Mouse (Mus musculus) liver, embryonic 16.5 days (tissue): ENCODE results near the gene Ahsa1. TPM values are rescaled to one million over a fixed set of nuclear protein-coding genes. Genes with fewer than 3 reads are reported as not detected.

ENCODE experiments used
- ATAC-seq: fragments of 200-750 bp; cut with Nextera tagmentation; 2 replicates; pipeline ENCODE4 v1.8.0; 2017; ENCODE audit warnings: low read depth, mild to moderate bottlenecking, moderate number of reproducible peaks, moderate library complexity
- H3K27ac ChIP-seq: fragments of 300-500 bp; sonication (generic); 2 replicates; pipeline ENCODE4 v1.5.1; 2014; ENCODE audit warnings: mild to moderate bottlenecking, low read length
- H3K27me3 ChIP-seq: fragments of 300-500 bp; sonication (generic); 2 replicates; pipeline ENCODE4 v1.6.1; 2014; ENCODE audit warnings: low read depth, low read length, mixed read lengths; ENCODE audit not compliant: control insufficient read depth, insufficient read depth
- H3K36me3 ChIP-seq: fragments of 300-500 bp; sonication (generic); 2 replicates; pipeline ENCODE4 v1.6.1; 2014; ENCODE audit warnings: mild to moderate bottlenecking; ENCODE audit not compliant: control insufficient read depth, insufficient read depth
- H3K4me1 ChIP-seq: fragments of 300-500 bp; sonication (generic); 2 replicates; pipeline ENCODE4 v1.6.1; 2014; ENCODE audit warnings: low read depth, low read length, mixed read lengths; ENCODE audit not compliant: control insufficient read depth
- H3K4me2 ChIP-seq: fragments of 300-500 bp; sonication (generic); 2 replicates; pipeline ENCODE4 v1.6.1; 2014; ENCODE audit warnings: low read depth, low read length, mixed read lengths
- H3K4me3 ChIP-seq: fragments of 300-500 bp; sonication (generic); 2 replicates; pipeline ENCODE4 v1.5.1; 2014; ENCODE audit warnings: low read depth, mild to moderate bottlenecking, low read length
- H3K9ac ChIP-seq: fragments of 300-500 bp; sonication (generic); 2 replicates; pipeline ENCODE4 v1.6.1; 2014; ENCODE audit warnings: low read depth, low read length
- H3K9me3 ChIP-seq: fragments of 300-500 bp; sonication (generic); replicated peaks from 2 replicates; pipeline ENCODE4 v1.6.1; 2016; ENCODE audit warnings: low read length; ENCODE audit not compliant: control insufficient read depth
- WGBS: fragments of 180-500 bp; shearing (Covaris S2); extraction: QIAGEN DNeasy Blood & Tissue Kit; methylation state at CpG from one replicate; pipeline ENCODE4 v1.1.7; 2014; ENCODE audit not compliant: insufficient replicate concordance; 5-methylcytosine and 5-hydroxymethylcytosine counted together
- polyA plus RNA-seq: library from polyadenylated mRNA; unstranded; fragments of >200 nt; fragmentation: Nextera tagmentation; extraction: Ambion mirVana; gene quantifications from 2 replicates; pipeline ENCODE4 v1.2.1, GENCODE M21; 2015

The Ahsa1 gene
- polyA plus RNA-seq, 1 experiment from 2014 or later = 108 TPM

- no peak overlapping the region for H3K9ac ChIP-seq
- no peak overlapping the region for H3K4me3 ChIP-seq
- peaks cover 3% of the 10 kb centered on the region for H3K4me1 ChIP-seq
- H3K27me3 ChIP-seq = no peaks in the 10 kb centered on the region
- WGBS = 49% methylated on average over 6 of the region's 6 CpGs
- peaks cover 6% of the 10 kb centered on the region; the same call in 1 of the 2 replicates for H3K36me3 ChIP-seq
- H3K27ac ChIP-seq = no peak overlapping the region
- peak; percentile 69; the same call in 1 of the 2 replicates for ATAC-seq
- H3K4me2 ChIP-seq = no peak overlapping the region
- H3K9me3 ChIP-seq = no peaks in the 10 kb centered on the region
These were observed 16.1 kb upstream of the Ahsa1 start for GRCm38 (mm10) chr12:87250161-87250560.

- Histone ChIP-seq H3K4me3 (no peak overlapping the region), H3K36me3 (peaks cover 8% of the 10 kb centered on the region; the same call in 1 of the 2 replicates), H3K4me1 (peaks cover 5% of the 10 kb centered on the region), H3K9ac (no peak overlapping the region), H3K4me2 (no peak overlapping the region), H3K27ac (no peak overlapping the region), H3K27me3 (no peaks in the 10 kb centered on the region), H3K9me3 (no peaks in the 10 kb centered on the region)
- WGBS = 85% methylated on average over 6 of the region's 6 CpGs
- ATAC-seq = no peak
These were observed 12.4 kb upstream of the Ahsa1 start for GRCm38 (mm10) chr12:87253878-87254277.

- ATAC-seq = 0 out of 2 replicates have a peak, but pooled peaks have one; percentile 19
- H3K36me3 ChIP-seq = peaks cover 7% of the 10 kb centered on the region; the same call in 1 of the 2 replicates
- H3K27ac ChIP-seq = no peak overlapping the region
- no peak overlapping the region for H3K9ac ChIP-seq
- H3K9me3 ChIP-seq = no peaks in the 10 kb centered on the region
- H3K4me2 ChIP-seq = no peak overlapping the region
- no peaks in the 10 kb centered on the region for H3K27me3 ChIP-seq
- peaks cover 2% of the 10 kb centered on the region; the same call in 1 of the 2 replicates for H3K4me1 ChIP-seq
- 75% methylated on average over 5 of the region's 5 CpGs for WGBS
- no peak overlapping the region for H3K4me3 ChIP-seq
These were observed 9.7 kb upstream of the Ahsa1 start for GRCm38 (mm10) chr12:87256629-87257028.

- Histone ChIP-seq H3K27me3 (no peaks in the 10 kb centered on the region), H3K27ac (no peak overlapping the region), H3K4me2 (no peak overlapping the region), H3K36me3 (peaks cover 4% of the 10 kb centered on the region), H3K9me3 (no peaks in the 10 kb centered on the region), H3K4me1 (peaks cover 8% of the 10 kb centered on the region), H3K9ac (no peak overlapping the region), H3K4me3 (no peak overlapping the region)
- ATAC-seq = no peak
- WGBS = 82% methylated on average over 8 of the region's 8 CpGs
These were observed 5.7 kb upstream of the Ahsa1 start for GRCm38 (mm10) chr12:87260562-87260961.

- Histone ChIP-seq H3K9me3 (no peaks in the 10 kb centered on the region), H3K9ac (peak overlapping the region; percentile 82), H3K4me2 (peak overlapping the region; percentile 87), H3K36me3 (peaks cover 18% of the 10 kb centered on the region), H3K27me3 (no peaks in the 10 kb centered on the region), H3K27ac (peak overlapping the region; percentile 72), H3K4me3 (peak overlapping the region; percentile 78), H3K4me1 (peaks cover 14% of the 10 kb centered on the region)
- 15% methylated on average over 11 of the region's 11 CpGs for WGBS
- no peak for ATAC-seq
These were observed 835 bp upstream of the Ahsa1 start for GRCm38 (mm10) chr12:87265444-87265843.

- H3K9ac ChIP-seq = peak overlapping the region; percentile 88
- WGBS = under 1% methylated on average over 31 of the region's 31 CpGs
- peak overlapping the region; percentile 80 for H3K4me2 ChIP-seq
- H3K4me3 ChIP-seq = peak overlapping the region; percentile 78
- no peaks in the 10 kb centered on the region for H3K9me3 ChIP-seq
- ATAC-seq = no peak; the same call in 1 of the 2 replicates
- H3K4me1 ChIP-seq = peaks cover 14% of the 10 kb centered on the region
- H3K36me3 ChIP-seq = peaks cover 32% of the 10 kb centered on the region
- H3K27ac ChIP-seq = peak overlapping the region; percentile 91
- no peaks in the 10 kb centered on the region for H3K27me3 ChIP-seq
These were observed 736 bp downstream of the Ahsa1 start for GRCm38 (mm10) chr12:87266827-87267603.

GRCm38 (mm10) chr12:87267682-87268081 is 1.4 kb downstream of the Ahsa1 start:
- Histone ChIP-seq H3K36me3 (peaks cover 38% of the 10 kb centered on the region), H3K9me3 (no peaks in the 10 kb centered on the region), H3K4me2 (peak overlapping the region; percentile 80), H3K9ac (peak overlapping the region; percentile 46), H3K27me3 (no peaks in the 10 kb centered on the region), H3K4me1 (peaks cover 14% of the 10 kb centered on the region), H3K4me3 (peak overlapping the region; percentile 78), H3K27ac (no peak overlapping the region)
- ATAC-seq = no peak
- 6% methylated on average over 4 of the region's 4 CpGs for WGBS

GRCm38 (mm10) chr12:87274853-87275831 is 8.9 kb downstream of the Ahsa1 start:
- WGBS = 48% methylated on average over 9 of the region's 9 CpGs
- Histone ChIP-seq H3K36me3 (peaks cover 41% of the 10 kb centered on the region), H3K27me3 (no peaks in the 10 kb centered on the region), H3K4me3 (no peak overlapping the region), H3K9me3 (no peaks in the 10 kb centered on the region), H3K4me1 (peaks cover 24% of the 10 kb centered on the region), H3K27ac (peak overlapping the region; percentile 65), H3K9ac (no peak overlapping the region), H3K4me2 (peak overlapping the region; percentile 4; the same call in 1 of the 2 replicates)
- peak; percentile 88 for ATAC-seq
